Mouse (Mus musculus) forebrain, embryonic 12.5 days (tissue): ENCODE data around the gene Sstr3. TPM values are rescaled to one million over a fixed set of nuclear protein-coding genes. Genes with fewer than 3 reads are reported as not detected.

Experiments
- ATAC-seq: fragments of 200-750 bp; cut with Nextera tagmentation; 2 replicates; pipeline ENCODE4 v1.8.0; 2017; ENCODE audit warnings: moderate TSS enrichment; ENCODE audit not compliant: low FRiP score
- H3K27ac ChIP-seq: fragments of 300-500 bp; sonication (generic); 2 replicates; pipeline ENCODE4 v1.5.1; 2016; ENCODE audit warnings: mild to moderate bottlenecking
- H3K27me3 ChIP-seq: fragments of 300-500 bp; sonication (generic); 2 replicates; pipeline ENCODE4 v1.6.1; 2016; ENCODE audit warnings: mild to moderate bottlenecking
- H3K36me3 ChIP-seq: fragments of 300-500 bp; sonication (generic); replicated peaks from 2 replicates; pipeline ENCODE4 v1.6.1; 2016; ENCODE audit warnings: mild to moderate bottlenecking
- H3K4me1 ChIP-seq: fragments of 300-500 bp; sonication (generic); 2 replicates; pipeline ENCODE4 v1.6.1; 2016
- H3K4me2 ChIP-seq: fragments of 300-500 bp; sonication (generic); 2 replicates; pipeline ENCODE4 v1.6.1; 2016; ENCODE audit warnings: mild to moderate bottlenecking, moderate library complexity
- H3K4me3 ChIP-seq: fragments of 300-500 bp; sonication (generic); replicated peaks from 2 replicates; pipeline ENCODE4 v1.5.1; 2016; ENCODE audit warnings: mild to moderate bottlenecking
- H3K9ac ChIP-seq: fragments of 300-500 bp; sonication (generic); 2 replicates; pipeline ENCODE4 v1.6.1; 2016; ENCODE audit warnings: mild to moderate bottlenecking
- H3K9me3 ChIP-seq: fragments of 300-500 bp; sonication (generic); 2 replicates; pipeline ENCODE4 v1.6.1; 2016
- WGBS: fragments of 180-500 bp; shearing (Covaris S2); methylation state at CpG from one replicate; pipeline ENCODE4 v1.1.7; 2016; 5-methylcytosine and 5-hydroxymethylcytosine counted together
- polyA plus RNA-seq: library from polyadenylated mRNA; unstranded; fragments of >200 nt; fragmentation: Nextera tagmentation; extraction: Ambion mirVana; gene quantifications from 2 replicates; pipeline ENCODE4 v1.2.1, GENCODE M21; 2016

The Sstr3 gene
- polyA plus RNA-seq, 1 experiment from 2014 or later = 0.32 TPM

DNA sequence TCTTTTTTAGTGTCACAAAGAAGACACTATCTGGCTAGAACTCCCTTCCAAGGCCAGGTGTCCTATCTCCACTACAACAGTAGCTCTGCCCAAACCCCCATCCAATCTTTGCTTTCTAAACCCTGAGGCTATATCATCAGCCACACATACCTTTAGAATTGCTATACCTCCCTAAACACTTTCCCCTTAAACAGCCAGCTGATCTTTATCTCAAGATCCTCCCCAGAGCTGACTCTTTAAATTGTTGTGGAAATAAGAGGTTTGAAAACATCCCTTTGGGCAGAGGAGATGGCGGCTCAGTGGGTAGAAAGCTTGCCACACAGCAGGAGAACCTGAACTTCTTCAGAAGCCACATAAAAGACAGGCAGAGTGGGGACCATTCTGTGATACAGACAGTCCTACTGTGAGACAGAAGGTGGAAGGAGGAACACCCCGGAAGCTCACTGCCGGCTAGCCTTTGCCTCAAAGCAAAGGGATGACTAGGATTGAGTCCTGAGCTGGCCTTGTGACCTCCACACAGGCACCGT, 31.9 kb upstream of the Sstr3 start:
- no peak for ATAC-seq

DNA sequence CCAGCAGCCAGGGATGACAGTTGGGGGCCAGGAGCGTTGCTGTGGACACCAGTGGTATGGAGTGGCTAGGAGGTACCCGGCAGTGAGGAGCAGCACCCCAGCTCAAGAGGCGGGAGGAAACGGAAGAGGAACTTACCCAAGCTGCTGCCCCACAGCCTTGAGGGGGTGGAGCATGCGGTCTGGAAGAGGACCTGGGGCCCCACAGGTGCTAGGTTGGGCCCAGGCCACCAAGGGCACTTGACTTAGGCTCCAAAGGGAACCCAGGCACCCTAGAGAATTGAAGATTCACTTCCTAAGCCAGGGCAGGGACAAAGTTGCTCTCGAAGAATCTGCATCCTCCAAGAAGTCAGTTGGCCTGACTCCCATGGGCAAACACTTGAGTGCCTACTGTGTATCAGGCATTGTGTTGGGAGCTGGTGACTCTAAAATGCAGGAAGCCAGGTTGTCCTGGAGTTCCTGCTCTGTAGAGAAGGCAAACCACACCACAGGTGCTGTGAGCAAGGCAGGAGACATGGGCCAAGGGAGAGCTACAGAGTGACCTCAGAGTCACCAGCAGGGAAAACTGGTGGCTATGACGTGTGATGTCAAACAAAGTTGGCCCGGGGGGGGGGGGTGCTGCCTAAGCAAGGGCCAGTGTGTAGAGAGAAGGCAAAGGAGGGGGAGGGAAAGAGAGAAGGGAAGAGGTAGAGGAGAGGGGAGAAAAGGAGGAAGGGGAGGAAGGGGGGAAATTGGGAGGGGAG, 28.3 kb upstream of the Sstr3 start, which contains the start of gene Rac2:
Rac2 (minus strand) TSS at position 126 of the 740 bp plus-strand sequence.
- no peaks in the 10 kb centered on the region for H3K27me3 ChIP-seq
- no peak within 1 kb of the TSS for H3K27ac ChIP-seq
- H3K36me3 ChIP-seq = no peaks in the 10 kb centered on the region
- no peak for ATAC-seq
- no peaks in the 10 kb centered on the region for H3K4me1 ChIP-seq
- 91% methylated on average over 8 of the region's 8 CpGs for WGBS
- no peak within 1 kb of the TSS for H3K4me2 ChIP-seq
- no peak within 1 kb of the TSS for H3K4me3 ChIP-seq
- H3K9me3 ChIP-seq = no peaks in the 10 kb centered on the region
- H3K9ac ChIP-seq = no peak within 1 kb of the TSS

More for the DNA sequence above, 31.9 kb upstream of the Sstr3 start:
- Histone ChIP-seq H3K4me2 (no peak overlapping the region), H3K4me1 (peaks cover 22% of the 10 kb centered on the region), H3K9ac (no peak overlapping the region), H3K27ac (no peak overlapping the region), H3K36me3 (no peaks in the 10 kb centered on the region), H3K27me3 (no peaks in the 10 kb centered on the region), H3K9me3 (no peaks in the 10 kb centered on the region), H3K4me3 (no peak overlapping the region)
- 68% methylated on average over 4 of the region's 4 CpGs for WGBS

DNA sequence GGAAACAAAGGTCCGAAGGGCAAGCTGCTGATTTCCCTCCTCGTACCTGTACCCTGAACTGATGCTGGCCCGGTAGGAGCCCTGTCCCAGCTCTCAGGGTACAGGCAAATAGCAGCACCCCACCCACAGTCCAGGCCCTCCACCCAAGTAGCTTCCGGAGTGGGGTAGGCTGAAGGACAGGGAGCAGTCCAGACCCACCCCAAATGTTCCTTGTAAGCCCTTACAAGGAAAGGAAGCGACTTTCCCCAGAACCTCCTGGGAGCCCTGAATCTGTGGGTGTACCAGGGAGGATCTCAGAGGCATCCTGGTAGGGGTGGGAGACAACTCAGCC, 27.8 kb upstream of the Sstr3 start:
- Histone ChIP-seq H3K36me3 (no peaks in the 10 kb centered on the region), H3K27me3 (no peaks in the 10 kb centered on the region), H3K27ac (no peak overlapping the region), H3K4me2 (no peak overlapping the region), H3K9ac (no peak overlapping the region), H3K9me3 (no peaks in the 10 kb centered on the region), H3K4me3 (no peak overlapping the region), H3K4me1 (no peaks in the 10 kb centered on the region)
- no peak for ATAC-seq
- WGBS = 90% methylated on average over 5 of the region's 5 CpGs

- no peaks in the 10 kb centered on the region for H3K36me3 ChIP-seq
- H3K27me3 ChIP-seq = no peaks in the 10 kb centered on the region
- WGBS = 71% methylated on average over 16 of the region's 16 CpGs
- no peak for ATAC-seq
- H3K4me1 ChIP-seq = no peaks in the 10 kb centered on the region
- no peak overlapping the region for H3K4me3 ChIP-seq
- no peak overlapping the region for H3K9ac ChIP-seq
- H3K27ac ChIP-seq = no peak overlapping the region
- H3K4me2 ChIP-seq = no peak overlapping the region
- H3K9me3 ChIP-seq = no peaks in the 10 kb centered on the region
Measured at GRCm38 (mm10) chr15:78571554-78572269, 27.2 kb upstream of the Sstr3 start.

DNA sequence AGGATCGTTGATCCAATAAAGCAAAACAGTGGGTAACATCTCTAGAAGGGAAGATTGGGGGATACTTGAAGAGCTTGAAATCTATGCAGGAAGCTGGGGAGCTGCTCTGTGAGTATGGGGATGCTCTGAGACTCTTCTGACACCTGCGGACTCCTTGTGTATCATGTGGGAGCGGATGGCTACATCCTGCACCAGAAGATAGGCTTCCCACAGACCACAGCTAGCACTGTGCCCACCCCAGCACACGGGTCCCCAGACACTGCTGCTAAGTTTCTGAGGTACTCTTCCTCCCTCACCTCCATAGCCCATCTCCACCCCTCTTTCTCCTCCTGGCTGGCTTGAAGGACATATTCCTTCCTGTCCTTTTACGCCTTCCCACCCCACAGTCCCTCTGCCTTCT, 25.7 kb upstream of the Sstr3 start:
- WGBS = 94% methylated on average over 5 of the region's 5 CpGs
- no peaks in the 10 kb centered on the region for H3K9me3 ChIP-seq
- no peaks in the 10 kb centered on the region for H3K27me3 ChIP-seq
- no peak overlapping the region for H3K27ac ChIP-seq
- ATAC-seq = no peak
- H3K4me3 ChIP-seq = no peak overlapping the region
- H3K4me2 ChIP-seq = no peak overlapping the region
- no peaks in the 10 kb centered on the region for H3K4me1 ChIP-seq
- no peak overlapping the region for H3K9ac ChIP-seq
- no peaks in the 10 kb centered on the region for H3K36me3 ChIP-seq

- H3K9me3 ChIP-seq = no peaks in the 10 kb centered on the region
- no peak overlapping the region for H3K27ac ChIP-seq
- no peak for ATAC-seq
- H3K27me3 ChIP-seq = no peaks in the 10 kb centered on the region
- WGBS = 70% methylated on average over 9 of the region's 9 CpGs
- H3K4me3 ChIP-seq = no peak overlapping the region
- H3K4me1 ChIP-seq = no peaks in the 10 kb centered on the region
- H3K36me3 ChIP-seq = no peaks in the 10 kb centered on the region
- no peak overlapping the region for H3K9ac ChIP-seq
- H3K4me2 ChIP-seq = no peak overlapping the region
Measured at GRCm38 (mm10) chr15:78567608-78568120, 23.2 kb upstream of the Sstr3 start.

DNA sequence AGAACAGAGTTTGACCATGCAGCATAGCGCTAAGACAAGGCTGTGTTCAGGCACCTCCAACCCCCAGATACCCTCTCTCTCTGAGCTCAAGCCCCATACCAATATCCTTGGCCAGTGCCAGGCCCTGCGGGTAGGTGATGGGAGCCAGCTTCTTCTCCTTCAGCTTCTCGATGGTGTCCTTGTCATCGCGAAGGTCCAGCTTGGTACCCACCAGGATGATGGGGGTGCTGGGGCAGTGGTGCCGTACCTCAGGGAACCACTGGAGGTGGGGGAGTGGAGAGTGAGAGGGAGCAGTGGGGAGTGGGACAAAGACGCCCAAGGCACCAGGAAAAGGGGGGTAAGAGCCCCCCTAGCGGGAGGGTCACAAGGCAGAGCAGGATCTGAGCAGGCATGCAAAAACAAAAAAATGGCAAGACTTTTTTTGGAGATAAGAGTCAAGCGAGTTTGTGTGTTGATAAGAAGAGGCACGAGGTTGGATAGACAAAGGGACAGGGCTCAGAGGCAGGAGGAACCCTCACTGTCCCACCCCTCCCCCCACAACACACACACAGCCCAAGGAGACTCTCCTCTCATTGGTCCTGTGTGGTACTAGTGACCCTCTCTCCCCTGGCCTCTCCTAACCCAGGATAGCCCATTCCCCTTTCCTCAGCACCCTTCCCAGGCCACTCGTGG, 20.4 kb upstream of the Sstr3 start:
- Histone ChIP-seq H3K9me3 (no peaks in the 10 kb centered on the region), H3K4me1 (no peaks in the 10 kb centered on the region), H3K4me3 (no peak overlapping the region), H3K27ac (no peak overlapping the region), H3K9ac (no peak overlapping the region), H3K4me2 (no peak overlapping the region), H3K27me3 (no peaks in the 10 kb centered on the region), H3K36me3 (no peaks in the 10 kb centered on the region)
- 73% methylated on average over 11 of the region's 11 CpGs for WGBS
- no peak for ATAC-seq

- Histone ChIP-seq H3K27ac (no peak overlapping the region), H3K9me3 (no peaks in the 10 kb centered on the region), H3K9ac (no peak overlapping the region), H3K4me2 (no peak overlapping the region), H3K36me3 (no peaks in the 10 kb centered on the region), H3K4me3 (no peak overlapping the region), H3K4me1 (no peaks in the 10 kb centered on the region), H3K27me3 (no peaks in the 10 kb centered on the region)
- 81% methylated on average over 5 of the region's 5 CpGs for WGBS
- no peak for ATAC-seq
Measured at GRCm38 (mm10) chr15:78563937-78564336, 19.5 kb upstream of the Sstr3 start.

DNA sequence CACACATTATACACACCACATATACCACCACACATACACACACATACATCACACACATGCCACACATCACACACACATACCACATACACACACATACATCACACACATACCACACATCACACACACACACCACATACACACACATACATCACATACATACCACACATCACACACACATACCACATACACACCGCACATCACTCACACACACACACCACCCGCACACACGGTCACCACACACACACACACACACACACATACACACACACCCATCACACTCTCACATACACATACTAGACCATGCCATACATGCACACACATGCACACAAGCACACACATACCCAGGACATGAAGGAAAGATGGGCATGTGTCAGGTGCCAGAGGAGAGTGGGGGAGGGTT, 18.9 kb upstream of the Sstr3 start:
- no peak for ATAC-seq
- Histone ChIP-seq H3K4me2 (no peak overlapping the region), H3K4me3 (no peak overlapping the region), H3K9me3 (no peaks in the 10 kb centered on the region), H3K27ac (no peak overlapping the region), H3K9ac (no peak overlapping the region), H3K27me3 (no peaks in the 10 kb centered on the region), H3K4me1 (no peaks in the 10 kb centered on the region), H3K36me3 (no peaks in the 10 kb centered on the region)
- 93% methylated on average over 3 of the region's 3 CpGs for WGBS

DNA sequence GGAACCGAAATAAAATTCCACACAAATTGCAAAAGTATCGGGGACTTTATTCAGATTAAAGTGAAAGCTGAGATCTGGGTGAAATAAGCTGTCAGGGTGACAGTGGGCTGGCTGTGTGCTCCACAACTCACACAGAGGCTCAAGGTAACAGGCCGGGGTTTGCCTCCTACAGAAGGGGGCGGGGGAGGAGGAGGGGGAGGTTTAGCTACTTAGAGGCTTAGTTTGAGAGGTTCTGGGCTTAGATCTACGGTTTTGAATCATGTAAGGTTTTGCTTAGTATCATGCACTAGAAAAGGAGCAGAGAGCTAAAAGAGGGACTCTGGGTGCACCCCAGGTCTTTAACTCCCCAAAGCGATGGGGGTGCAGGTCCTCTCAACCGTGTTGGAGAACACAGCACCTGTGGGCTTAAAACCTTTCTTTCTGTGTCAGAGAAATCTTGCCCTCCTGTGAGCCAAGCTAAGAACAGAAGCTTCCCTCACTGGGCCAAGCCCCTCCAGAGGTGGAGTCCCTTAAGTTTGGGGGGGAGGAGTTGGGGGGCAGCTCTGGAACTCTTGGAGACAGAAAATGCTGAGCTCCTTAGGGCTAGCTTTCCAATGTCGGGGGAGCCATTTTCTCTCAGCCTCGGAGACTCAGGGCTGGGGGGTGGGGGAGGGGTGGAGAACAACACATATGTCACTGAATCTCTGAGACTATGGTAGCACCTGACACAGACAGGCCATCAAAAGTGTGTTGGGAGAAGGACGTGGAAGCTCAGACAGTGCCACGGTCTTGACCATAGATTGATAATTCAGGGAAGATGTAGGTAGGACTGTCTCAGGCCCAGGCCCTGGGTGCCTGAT, 14.9 kb upstream of the Sstr3 start:
- H3K27me3 ChIP-seq = no peaks in the 10 kb centered on the region
- no peak overlapping the region for H3K4me3 ChIP-seq
- no peaks in the 10 kb centered on the region for H3K36me3 ChIP-seq
- H3K4me2 ChIP-seq = no peak overlapping the region
- H3K9me3 ChIP-seq = no peaks in the 10 kb centered on the region
- no peak overlapping the region for H3K9ac ChIP-seq
- H3K4me1 ChIP-seq = no peaks in the 10 kb centered on the region
- no peak overlapping the region for H3K27ac ChIP-seq
- WGBS = 57% methylated on average over 11 of the region's 11 CpGs
- no peak for ATAC-seq

- no peak overlapping the region for H3K27ac ChIP-seq
- no peak overlapping the region for H3K4me2 ChIP-seq
- no peak for ATAC-seq
Measured at GRCm38 (mm10) chr15:78557693-78558535, 13.4 kb upstream of the Sstr3 start.

More at GRCm38 (mm10) chr15:78557693-78558535, 13.4 kb upstream of the Sstr3 start:
- Histone ChIP-seq H3K4me3 (no peak overlapping the region), H3K4me1 (no peaks in the 10 kb centered on the region), H3K9ac (no peak overlapping the region), H3K9me3 (peaks cover 7% of the 10 kb centered on the region; the same call in 1 of the 2 replicates), H3K36me3 (no peaks in the 10 kb centered on the region), H3K27me3 (no peaks in the 10 kb centered on the region)
- WGBS = 64% methylated on average over 10 of the region's 10 CpGs
